Mouse (Mus musculus): ENCODE results near the gene Fgfr2. TPM values are rescaled to one million over a fixed set of nuclear protein-coding genes. Genes with fewer than 3 reads are reported as not detected.
A peak's percentile ranks its signal among the peaks of the same experiment; 100 is the strongest.

Fgfr2 gene
- polyA plus RNA-seq, 1 experiment from 2014 or later = 33.9 TPM

DNA sequence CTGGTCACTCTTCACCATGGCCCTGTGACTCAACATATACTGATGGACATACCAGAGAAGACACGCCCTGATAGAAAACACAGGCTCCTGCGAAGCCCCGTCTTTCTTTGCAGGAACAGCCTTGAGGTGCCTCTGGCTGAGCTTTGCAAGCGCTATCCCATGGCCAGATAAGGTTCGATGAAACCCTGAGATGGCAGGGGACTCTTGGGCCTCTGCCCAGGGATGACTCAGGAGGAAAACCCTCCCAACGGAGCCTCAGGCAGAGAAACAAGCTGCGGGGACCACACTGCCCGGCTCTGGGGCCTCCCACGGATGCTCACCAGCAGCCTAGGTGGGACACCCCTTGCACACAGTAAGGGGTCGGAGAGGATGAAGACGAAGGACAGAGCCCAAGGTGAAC is 115.8 kb downstream of the Fgfr2 start:
- Histone ChIP-seq H3K9me3 (no peaks in the 10 kb centered on the region), H3K4me2 (no peak overlapping the region), H3K4me1 (replicated peaks) (peaks cover 89% of the 10 kb centered on the region), H3K36me3 (no peaks in the 10 kb centered on the region; the same call in 1 of the 2 replicates), H3K27ac (peak overlapping the region; percentile 46), H3K9ac (no peak overlapping the region), H3K4me3 (no peak overlapping the region), H3K27me3 (no peaks in the 10 kb centered on the region)
- WGBS = 85% methylated on average over 11 of the region's 11 CpGs
- ATAC-seq (ENCODE audit: low FRiP score) = no peak

DNA sequence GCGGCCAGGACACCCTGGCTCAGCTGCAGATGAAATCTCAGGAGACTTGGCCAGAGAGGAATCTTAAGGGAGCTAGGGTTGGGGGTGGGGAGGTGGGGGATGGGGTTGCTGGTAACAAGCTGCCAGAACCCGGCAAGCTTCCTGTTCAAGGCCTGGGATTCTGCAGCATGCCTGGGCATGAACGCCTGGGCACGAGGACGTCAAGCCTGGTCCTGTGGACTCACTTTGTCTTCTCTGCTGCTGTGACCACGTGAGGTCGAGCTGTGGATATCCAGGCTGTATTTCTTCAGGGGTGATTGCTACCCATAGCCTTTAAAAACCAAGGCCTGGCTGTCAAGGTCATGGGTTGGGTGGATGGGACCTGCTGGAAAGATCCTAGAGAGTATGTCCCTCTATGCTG is 117.4 kb downstream of the Fgfr2 start:
- peak overlapping the region; percentile 30; the same call in 1 of the 2 replicates for H3K27ac ChIP-seq
- no peaks in the 10 kb centered on the region for H3K9me3 ChIP-seq
- ATAC-seq (ENCODE audit: low FRiP score) = no peak
- H3K9ac ChIP-seq = no peak overlapping the region
- H3K36me3 ChIP-seq = no peaks in the 10 kb centered on the region; the same call in 1 of the 2 replicates
- no peak overlapping the region for H3K4me3 ChIP-seq
- no peaks in the 10 kb centered on the region for H3K27me3 ChIP-seq
- peaks cover 82% of the 10 kb centered on the region for H3K4me1 ChIP-seq (replicated peaks)
- 86% methylated on average over 7 of the region's 7 CpGs for WGBS
- no peak overlapping the region for H3K4me2 ChIP-seq

DNA sequence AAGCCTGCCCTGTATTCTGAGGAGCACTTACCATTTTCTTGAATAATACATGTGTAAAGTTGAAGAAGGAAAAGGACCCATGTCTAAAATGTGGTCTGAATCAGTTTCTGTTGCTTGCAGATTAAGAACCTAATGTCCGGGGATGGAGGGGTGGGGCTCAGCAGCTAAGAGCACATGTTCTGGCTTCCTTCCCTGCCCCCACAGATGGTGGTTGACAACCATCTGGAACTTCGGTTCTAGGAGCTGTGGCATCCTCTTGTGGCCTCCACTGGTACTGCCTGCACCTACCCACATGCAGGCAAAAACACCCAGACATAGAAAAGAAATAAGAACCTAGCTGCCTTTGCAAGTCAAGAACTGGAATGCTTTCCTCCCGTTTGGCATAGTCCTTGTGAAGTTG is 119.7 kb downstream of the Fgfr2 start:
- H3K9ac ChIP-seq = no peak overlapping the region
- no peak overlapping the region for H3K4me2 ChIP-seq
- H3K9me3 ChIP-seq = no peaks in the 10 kb centered on the region
- peaks cover 60% of the 10 kb centered on the region for H3K4me1 ChIP-seq (replicated peaks)
- no peak overlapping the region for H3K4me3 ChIP-seq
- peaks cover 9% of the 10 kb centered on the region for H3K36me3 ChIP-seq
- H3K27me3 ChIP-seq = no peaks in the 10 kb centered on the region
- H3K27ac ChIP-seq = 0 out of 2 replicates have a peak overlapping the region, but pooled peaks have one; percentile 12
- no peak for ATAC-seq (ENCODE audit: low FRiP score)
- WGBS = 35% methylated on average over 3 of the region's 3 CpGs

- ATAC-seq (ENCODE audit: low FRiP score) = no peak
- Histone ChIP-seq H3K36me3 (peaks cover 20% of the 10 kb centered on the region), H3K9me3 (no peaks in the 10 kb centered on the region), H3K27ac (no peak overlapping the region), H3K4me1 (replicated peaks) (peaks cover 49% of the 10 kb centered on the region), H3K9ac (no peak overlapping the region), H3K27me3 (no peaks in the 10 kb centered on the region), H3K4me2 (no peak overlapping the region), H3K4me3 (no peak overlapping the region)
- WGBS = 82% methylated on average over 6 of the region's 6 CpGs
These were observed 120.9 kb downstream of the Fgfr2 start for GRCm38 (mm10) chr7:133002271-133002670.

- 96% methylated on average over 3 of the region's 3 CpGs for WGBS
- Histone ChIP-seq H3K9ac (no peak overlapping the region), H3K4me3 (no peak overlapping the region), H3K4me2 (no peak overlapping the region), H3K27ac (no peak overlapping the region), H3K4me1 (replicated peaks) (peaks cover 41% of the 10 kb centered on the region), H3K9me3 (no peaks in the 10 kb centered on the region), H3K36me3 (peaks cover 29% of the 10 kb centered on the region), H3K27me3 (no peaks in the 10 kb centered on the region)
- no peak for ATAC-seq (ENCODE audit: low FRiP score)
These were observed 121.8 kb downstream of the Fgfr2 start for GRCm38 (mm10) chr7:133001388-133001787.

GRCm38 (mm10) chr7:132999061-132999460 is 124.1 kb downstream of the Fgfr2 start:
- H3K27me3 ChIP-seq = no peaks in the 10 kb centered on the region
- H3K9ac ChIP-seq = no peak overlapping the region
- H3K9me3 ChIP-seq = no peaks in the 10 kb centered on the region
- peaks cover 47% of the 10 kb centered on the region for H3K4me1 ChIP-seq (replicated peaks)
- no peak for ATAC-seq (ENCODE audit: low FRiP score)
- H3K4me2 ChIP-seq = no peak overlapping the region
- H3K4me3 ChIP-seq = no peak overlapping the region
- peaks cover 51% of the 10 kb centered on the region for H3K36me3 ChIP-seq
- 97% methylated on average over 11 of the region's 11 CpGs for WGBS
- no peak overlapping the region for H3K27ac ChIP-seq

DNA sequence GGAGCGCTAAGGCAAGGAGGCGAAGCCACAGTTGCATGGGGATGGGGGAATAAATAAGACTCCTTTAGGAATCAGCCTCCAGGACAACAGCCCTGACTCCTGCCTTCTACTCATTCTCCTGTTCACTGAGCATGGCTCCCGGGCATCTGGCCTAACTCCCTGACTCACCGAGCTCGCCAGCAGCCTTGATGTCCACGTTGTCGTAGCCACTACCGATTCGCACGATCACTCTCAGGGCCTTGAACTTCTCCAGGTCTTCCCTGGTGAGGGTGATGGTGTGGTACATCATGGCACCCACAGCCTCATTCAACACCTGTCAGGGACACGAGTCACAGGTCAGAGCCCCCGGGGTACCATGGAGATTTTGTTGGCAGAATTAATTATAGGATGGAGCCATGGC is 124.5 kb downstream of the Fgfr2 start:
- 94% methylated on average over 12 of the region's 12 CpGs for WGBS
- Histone ChIP-seq H3K4me1 (replicated peaks) (peaks cover 46% of the 10 kb centered on the region), H3K4me2 (no peak overlapping the region), H3K9ac (no peak overlapping the region), H3K4me3 (no peak overlapping the region), H3K27ac (no peak overlapping the region), H3K9me3 (no peaks in the 10 kb centered on the region), H3K36me3 (peaks cover 51% of the 10 kb centered on the region), H3K27me3 (no peaks in the 10 kb centered on the region)
- ATAC-seq (ENCODE audit: low FRiP score) = no peak

GRCm38 (mm10) chr7:132996391-132996790 is 126.8 kb downstream of the Fgfr2 start:
- H3K9ac ChIP-seq = no peak overlapping the region
- no peak overlapping the region for H3K4me3 ChIP-seq
- H3K27ac ChIP-seq = no peak overlapping the region
- H3K27me3 ChIP-seq = no peaks in the 10 kb centered on the region
- 92% methylated on average over 5 of the region's 5 CpGs for WGBS
- peaks cover 62% of the 10 kb centered on the region for H3K36me3 ChIP-seq
- no peaks in the 10 kb centered on the region for H3K9me3 ChIP-seq
- ATAC-seq (ENCODE audit: low FRiP score) = no peak
- peaks cover 24% of the 10 kb centered on the region for H3K4me1 ChIP-seq (replicated peaks)
- H3K4me2 ChIP-seq = no peak overlapping the region

DNA sequence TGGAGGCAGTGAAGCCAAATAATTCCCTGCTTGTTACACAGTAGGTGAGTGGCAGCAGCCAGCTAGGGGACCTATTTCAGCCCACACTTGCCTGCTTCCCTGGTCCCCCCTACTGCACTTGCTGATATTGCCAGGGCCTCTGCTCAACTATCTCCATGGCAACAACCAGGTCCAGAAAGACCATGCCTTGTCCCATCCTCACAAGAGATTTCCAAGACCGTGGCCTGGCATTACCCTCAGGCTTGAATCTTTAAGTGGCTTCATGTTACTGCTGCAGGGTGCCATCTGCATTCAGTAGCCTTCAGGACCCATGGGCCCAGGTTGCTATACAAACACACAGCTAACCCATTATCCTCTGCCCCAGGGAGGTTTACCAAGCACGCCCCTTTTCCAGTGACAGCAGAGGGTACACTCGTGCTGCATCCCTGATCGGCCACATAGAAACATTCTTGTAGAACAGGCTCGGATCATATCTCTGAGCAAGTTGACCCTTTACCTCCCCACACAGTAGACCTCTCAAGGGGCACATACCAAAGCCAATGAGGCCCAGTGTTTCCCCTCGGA is 128.4 kb downstream of the Fgfr2 start:
- Histone ChIP-seq H3K9ac (peak overlapping the region; percentile 29; the same call in 1 of the 2 replicates), H3K27me3 (no peaks in the 10 kb centered on the region), H3K9me3 (no peaks in the 10 kb centered on the region), H3K4me2 (no peak overlapping the region), H3K36me3 (peaks cover 78% of the 10 kb centered on the region), H3K4me3 (no peak overlapping the region), H3K27ac (peak overlapping the region; percentile 66), H3K4me1 (replicated peaks) (peaks cover 24% of the 10 kb centered on the region)
- 0 out of 2 replicates have a peak, but pooled peaks have one; percentile 21 for ATAC-seq (ENCODE audit: low FRiP score)
- WGBS = 59% methylated on average over 6 of the region's 6 CpGs

GRCm38 (mm10) chr7:132994120-132994519 is 129.0 kb downstream of the Fgfr2 start:
- Histone ChIP-seq H3K9ac (no peak overlapping the region), H3K27ac (peak overlapping the region; percentile 66; the same call in 1 of the 2 replicates), H3K4me2 (no peak overlapping the region), H3K4me1 (replicated peaks) (peaks cover 24% of the 10 kb centered on the region), H3K27me3 (no peaks in the 10 kb centered on the region), H3K9me3 (no peaks in the 10 kb centered on the region), H3K36me3 (peaks cover 81% of the 10 kb centered on the region), H3K4me3 (no peak overlapping the region)
- WGBS = 90% methylated on average over 8 of the region's 8 CpGs
- ATAC-seq (ENCODE audit: low FRiP score) = no peak

- no peak for ATAC-seq (ENCODE audit: low FRiP score)
- Histone ChIP-seq H3K4me2 (no peak overlapping the region), H3K27ac (no peak overlapping the region), H3K27me3 (no peaks in the 10 kb centered on the region), H3K4me3 (no peak overlapping the region), H3K4me1 (replicated peaks) (peaks cover 24% of the 10 kb centered on the region), H3K36me3 (peaks cover 81% of the 10 kb centered on the region), H3K9me3 (no peaks in the 10 kb centered on the region), H3K9ac (no peak overlapping the region)
- WGBS = 93% methylated on average over 9 of the region's 9 CpGs
These were observed 130.1 kb downstream of the Fgfr2 start for GRCm38 (mm10) chr7:132992967-132993615.

DNA sequence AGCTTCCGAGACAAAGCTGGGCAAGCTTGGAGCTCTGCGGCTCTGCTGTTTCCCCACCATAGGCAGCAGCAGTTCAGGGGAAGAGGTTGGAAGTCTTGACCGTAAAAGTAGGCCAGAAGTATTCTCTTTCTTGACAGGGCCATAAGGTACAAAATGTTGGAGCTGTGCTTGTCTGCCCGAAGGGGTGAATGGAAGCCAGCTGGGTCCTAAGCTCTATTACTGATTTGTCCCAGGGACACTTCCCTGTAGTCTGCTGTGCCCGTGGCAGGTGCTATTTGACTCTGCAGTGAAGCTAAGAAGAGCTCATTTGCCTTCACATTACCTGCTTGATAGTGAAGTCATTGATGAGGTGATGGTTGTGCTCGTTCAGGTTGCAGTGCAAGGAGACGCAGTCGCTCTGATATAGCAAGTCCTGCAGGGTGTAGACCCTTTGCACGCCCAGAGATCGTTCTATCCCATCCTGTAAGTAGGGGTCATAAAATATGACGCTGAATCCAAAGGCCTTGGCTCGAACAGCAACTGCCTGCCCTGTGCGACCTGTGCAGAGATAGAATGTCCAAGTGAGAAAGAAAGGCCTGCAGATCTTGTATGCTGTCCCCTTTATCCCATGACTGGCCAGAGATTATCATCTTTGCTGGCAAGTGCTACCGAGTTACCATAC is 131.8 kb downstream of the Fgfr2 start:
- Histone ChIP-seq H3K4me1 (replicated peaks) (peaks cover 24% of the 10 kb centered on the region), H3K4me2 (no peak overlapping the region), H3K36me3 (peaks cover 72% of the 10 kb centered on the region), H3K4me3 (no peak overlapping the region), H3K9ac (no peak overlapping the region), H3K9me3 (no peaks in the 10 kb centered on the region), H3K27ac (no peak overlapping the region), H3K27me3 (no peaks in the 10 kb centered on the region)
- ATAC-seq (ENCODE audit: low FRiP score) = no peak
- WGBS = 92% methylated on average over 14 of the region's 14 CpGs
